Mouse (Mus musculus) myocyte (in vitro differentiated cells): ENCODE measurements around the gene Clec16a.

Experiments
- CEBPB ChIP-seq: IDR thresholded peaks from 2 replicates; pipeline ENCODE4 v1.6.1; 2011; ENCODE audit warnings: mild to moderate bottlenecking, moderate library complexity; ENCODE audit not compliant: poor library complexity, insufficient read depth, severe bottlenecking
- MYOG ChIP-seq, 3 experiments: IDR thresholded peaks; one replicate each; pipeline ENCODE4 v1.6.1; 2011; ENCODE audit warnings: control low read depth in 2 of 3, low read depth in 2 of 3, mild to moderate bottlenecking in 2 of 3; ENCODE audit not compliant: insufficient read length in 2 of 3, control insufficient read depth in 1 of 3, insufficient read depth in 1 of 3
- POLR2A ChIP-seq: IDR thresholded peaks from one replicate; pipeline ENCODE4 v1.6.1; 2011; ENCODE audit warnings: low read depth, mild to moderate bottlenecking, control low read depth, moderate library complexity; ENCODE audit not compliant: insufficient read length

DNA sequence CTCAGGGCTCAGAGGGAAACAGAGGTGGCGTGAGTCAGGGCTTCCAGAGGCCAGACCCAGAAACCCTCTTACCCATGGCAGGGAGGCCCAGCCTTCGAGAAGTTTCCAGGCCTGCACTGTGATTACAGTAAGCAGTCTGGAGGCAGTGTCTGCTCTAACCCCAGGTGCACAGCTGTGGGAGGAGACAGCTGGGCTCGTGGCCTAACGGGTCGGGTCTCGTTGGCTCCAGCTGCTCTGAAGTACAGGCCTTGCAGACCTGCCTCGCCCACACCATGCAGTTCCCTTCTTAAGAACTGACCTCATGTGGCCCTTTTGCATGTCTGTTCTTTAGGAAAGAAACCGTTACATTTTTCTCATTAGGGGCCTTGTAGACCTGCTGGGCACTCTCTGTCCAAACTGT lies 123.3 kb downstream of the Clec16a start:
- no peak for TF ChIP-seq CEBPB
- TF ChIP-seq MYOG (IDR thresholded peaks at IDR 0.05; ENCODE audit: control insufficient read depth in 1 of 3, insufficient read depth in 1 of 3, insufficient read length in 2 of 3, low read depth in 2 of 3), result peak; percentile 78 to 100 (median 99)
- TF ChIP-seq POLR2A, result no peak
